In genomic region chr19:50603380-50603779, GRCm38 (mm10) we compare ENCODE assay signal across 17 mouse cellular contexts.
DNase-seq lines count a peak whose midpoint lies in the region; ATAC-seq and TF ChIP-seq lines count a peak whose summit lies in the region.
"Had no signal": no experiment of that assay in that cellular context is flagged by ENCODE, and none has a peak within 500 bp of the region (broad histone marks: within the 10 kb centered on the region; RNA-seq: fewer than 3 reads in every experiment).

No protein-coding gene starts in this region.

- peak; percentile 4 for DNase-seq in cerebellum, adult 9-11 months
- no peak for DNase-seq in cerebellum, adult 11 months
- no peak for DNase-seq in kidney, adult 2 months
- no peak for DNase-seq in lung, adult 2 months
- peak; percentile 18 to 47 for DNase-seq in cerebellum, postnatal 25 days
- no peak for DNase-seq in forebrain, embryonic 14.5 days (ENCODE audit: low spot score)
- DNase-seq: kidney, postnatal 14 days; liver; right cerebral cortex, postnatal 4 days had no signal

- no peaks in the 10 kb centered on the region for H3K36me3 ChIP-seq in kidney, embryonic 14.5 days (ENCODE audit: control insufficient read depth, insufficient read depth, low read length)
- H3K36me3 ChIP-seq in kidney, adult 2 months (ENCODE audit: control insufficient read depth, insufficient read depth, low read length), result no peaks in the 10 kb centered on the region
- H3K36me3 ChIP-seq in lung, embryonic 15.5 days, result no peaks in the 10 kb centered on the region
- H3K36me3 ChIP-seq in forebrain, embryonic 14.5 days (ENCODE audit: control insufficient read depth, insufficient read depth, low read length), result no peaks in the 10 kb centered on the region
- H3K36me3 ChIP-seq: embryonic facial prominence, embryonic 12.5 days; heart, embryonic 12.5 days had no signal

- H3K27ac ChIP-seq in kidney, embryonic 14.5 days (ENCODE audit: low read depth, low read length), result no peak overlapping the region
- no peak overlapping the region for H3K27ac ChIP-seq in kidney, adult 2 months (ENCODE audit: insufficient read depth, low read depth, low read length)
- H3K27ac ChIP-seq in lung, embryonic 15.5 days, result no peak overlapping the region
- H3K27ac ChIP-seq in forebrain, embryonic 14.5 days (ENCODE audit: low read depth, low read length), result no peak overlapping the region
- H3K27ac ChIP-seq: embryonic facial prominence, embryonic 12.5 days; macrophage had no signal

- 67% methylated on average over 5 of the region's 5 CpGs for WGBS in kidney, embryonic 14.5 days
- WGBS in kidney, adult 2 months, result 78% methylated on average over 5 of the region's 5 CpGs
- 48% methylated on average over 5 of the region's 5 CpGs for WGBS in lung, embryonic 15.5 days
- WGBS in lung, adult 2 months, result 55% methylated on average over 5 of the region's 5 CpGs
- WGBS in forebrain, embryonic 14.5 days, result 90% methylated on average over 5 of the region's 5 CpGs

- no peaks in the 10 kb centered on the region for H3K9me3 ChIP-seq in kidney, embryonic 14.5 days (ENCODE audit: control insufficient read depth, low read length)
- H3K9me3 ChIP-seq in lung, embryonic 15.5 days, result no peaks in the 10 kb centered on the region
- no peaks in the 10 kb centered on the region for H3K9me3 ChIP-seq in forebrain, embryonic 14.5 days (replicated peaks; ENCODE audit: control insufficient read depth, low read length)
- H3K9me3 ChIP-seq: embryonic facial prominence, embryonic 12.5 days; heart, embryonic 12.5 days had no signal

- ATAC-seq in kidney, embryonic 14.5 days (ENCODE audit: low FRiP score, low TSS enrichment), result peak; percentile 35; the same call in 1 of the 2 replicates
- peak; percentile 46; the same call in 1 of the 2 replicates for ATAC-seq in lung, embryonic 15.5 days (ENCODE audit: borderline replicate concordance, extremely low read depth, low FRiP score, low TSS enrichment)
- ATAC-seq in forebrain, embryonic 14.5 days, result no peak
- ATAC-seq: forebrain, embryonic 16.5 days had no signal

- TF ChIP-seq POLR2A in kidney, adult 2 months (IDR thresholded peaks at IDR 0.05; ENCODE audit: low read depth, low read length), result no peak
- no peak for TF ChIP-seq POLR2A in lung, adult 2 months (IDR thresholded peaks at IDR 0.05; ENCODE audit: borderline replicate concordance, extremely low read depth, low read depth, low read length)

- H3K27me3 ChIP-seq in kidney, embryonic 14.5 days (ENCODE audit: control insufficient read depth, insufficient read depth, low read length), result no peaks in the 10 kb centered on the region
- no peaks in the 10 kb centered on the region for H3K27me3 ChIP-seq in kidney, adult 2 months (replicated peaks; ENCODE audit: control insufficient read depth, insufficient read depth, low read length)
- no peaks in the 10 kb centered on the region for H3K27me3 ChIP-seq in lung, embryonic 15.5 days
- H3K27me3 ChIP-seq in forebrain, embryonic 14.5 days (replicated peaks; ENCODE audit: control insufficient read depth, insufficient read depth, low read length), result no peaks in the 10 kb centered on the region
- H3K27me3 ChIP-seq: CH12.LX; embryonic facial prominence, embryonic 12.5 days; heart, embryonic 12.5 days had no signal

- no peak overlapping the region for H3K4me2 ChIP-seq in kidney, embryonic 14.5 days (replicated peaks; ENCODE audit: low read depth, low read length)
- H3K4me2 ChIP-seq in lung, embryonic 15.5 days, result no peak overlapping the region
- no peak overlapping the region for H3K4me2 ChIP-seq in forebrain, embryonic 14.5 days (ENCODE audit: low read length)
- H3K4me2 ChIP-seq: embryonic facial prominence, embryonic 12.5 days; heart, embryonic 12.5 days; midbrain, embryonic 11.5 days had no signal

- no peak for TF ChIP-seq CTCF in kidney, adult 2 months (conservative IDR thresholded peaks at IDR 0.05; ENCODE audit: insufficient read depth, insufficient read length, low read depth, low read length)
- no peak for TF ChIP-seq CTCF in lung, adult 2 months (IDR thresholded peaks at IDR 0.05; ENCODE audit: insufficient read depth, low read length)

- no peak overlapping the region for H3K9ac ChIP-seq in kidney, embryonic 14.5 days (ENCODE audit: low read depth, low read length)
- no peak overlapping the region for H3K9ac ChIP-seq in lung, embryonic 15.5 days
- no peak overlapping the region for H3K9ac ChIP-seq in forebrain, embryonic 14.5 days (ENCODE audit: low read length)
- H3K9ac ChIP-seq: embryonic facial prominence, embryonic 12.5 days; heart, embryonic 12.5 days had no signal

- H3K4me1 ChIP-seq in kidney, embryonic 14.5 days (ENCODE audit: control insufficient read depth, insufficient read depth, low read length), result no peaks in the 10 kb centered on the region
- no peaks in the 10 kb centered on the region for H3K4me1 ChIP-seq in kidney, adult 2 months (ENCODE audit: control insufficient read depth, insufficient read depth, low read length)
- no peaks in the 10 kb centered on the region for H3K4me1 ChIP-seq in lung, embryonic 15.5 days
- H3K4me1 ChIP-seq in lung, adult 2 months (ENCODE audit: control insufficient read depth, insufficient read depth, low read length), result no peaks in the 10 kb centered on the region
- no peaks in the 10 kb centered on the region for H3K4me1 ChIP-seq in forebrain, embryonic 14.5 days (ENCODE audit: control insufficient read depth, insufficient read depth, low read length)
- H3K4me1 ChIP-seq: embryonic facial prominence, embryonic 12.5 days had no signal

- no peak overlapping the region for H3K4me3 ChIP-seq in kidney, embryonic 14.5 days (ENCODE audit: low read length)
- no peak overlapping the region for H3K4me3 ChIP-seq in kidney, adult 2 months (ENCODE audit: insufficient read depth, low read depth, low read length)
- no peak overlapping the region for H3K4me3 ChIP-seq in lung, embryonic 15.5 days
- no peak overlapping the region for H3K4me3 ChIP-seq in lung, adult 2 months (replicated peaks; ENCODE audit: extremely low read depth, low read depth, low read length)
- H3K4me3 ChIP-seq in forebrain, embryonic 14.5 days (ENCODE audit: low read depth, low read length), result no peak overlapping the region
- H3K4me3 ChIP-seq: embryonic facial prominence, embryonic 12.5 days; heart, embryonic 12.5 days had no signal

Comparison
In these comparisons a context has a peak if more than half of its experiments do, and no peak if none do; other contexts are left out.
1. DNase-seq: peak in cerebellum, adult 9-11 months (single experiment) and cerebellum, postnatal 25 days (2 of 2); none in cerebellum, adult 11 months (single experiment), kidney, adult 2 months (single experiment), lung, adult 2 months (single experiment) and forebrain, embryonic 14.5 days (single experiment).